Mouse (Mus musculus): ENCODE measurements around the gene Epb41.

Gene Epb41

GRCm38 (mm10) chr4:132074077-132074932, 816 bp downstream of the Epb41 start, which contains the start of gene Gm10300:
Gene Gm10300, plus strand, starts transcription at chr4:132074697.
- peak; percentile 30 for DNase-seq (ENCODE audit: low read depth, low spot score)

GRCm38 (mm10) chr4:132072946-132073345, 2.2 kb downstream of the Epb41 start:
- DNase-seq (ENCODE audit: low read depth, low spot score) = no peak

- DNase-seq (ENCODE audit: low read depth, low spot score) = no peak
Measured at GRCm38 (mm10) chr4:132072156-132072555, 3.0 kb downstream of the Epb41 start.

- no peak for DNase-seq (ENCODE audit: low read depth, low spot score)
Measured at GRCm38 (mm10) chr4:132071674-132072073, 3.4 kb downstream of the Epb41 start.

- no peak for DNase-seq (ENCODE audit: low read depth, low spot score)
Measured at GRCm38 (mm10) chr4:132067938-132068235, 7.2 kb downstream of the Epb41 start.

GRCm38 (mm10) chr4:132067112-132067937, 7.8 kb downstream of the Epb41 start:
- DNase-seq (ENCODE audit: low read depth, low spot score) = no peak

- no peak for DNase-seq (ENCODE audit: low read depth, low spot score)
Measured at GRCm38 (mm10) chr4:132066101-132066773, 8.9 kb downstream of the Epb41 start.

GRCm38 (mm10) chr4:132065578-132065977, 9.5 kb downstream of the Epb41 start:
- no peak for DNase-seq (ENCODE audit: low read depth, low spot score)

GRCm38 (mm10) chr4:132064550-132064949, 10.6 kb downstream of the Epb41 start:
- DNase-seq (ENCODE audit: low read depth, low spot score) = no peak

- no peak for DNase-seq (ENCODE audit: low read depth, low spot score)
Measured at GRCm38 (mm10) chr4:132062934-132063884, 11.9 kb downstream of the Epb41 start.

GRCm38 (mm10) chr4:132062289-132062688, 12.8 kb downstream of the Epb41 start:
- DNase-seq (ENCODE audit: low read depth, low spot score) = no peak

- DNase-seq (ENCODE audit: low read depth, low spot score) = no peak
Measured at GRCm38 (mm10) chr4:132060040-132060832, 14.9 kb downstream of the Epb41 start.

GRCm38 (mm10) chr4:132059541-132059940, 15.6 kb downstream of the Epb41 start:
- DNase-seq (ENCODE audit: low read depth, low spot score) = no peak

- no peak for DNase-seq (ENCODE audit: low read depth, low spot score)
Measured at GRCm38 (mm10) chr4:132057311-132057710, 17.8 kb downstream of the Epb41 start.

GRCm38 (mm10) chr4:132051321-132052275, 23.5 kb downstream of the Epb41 start:
- peak; percentile 66 for DNase-seq (ENCODE audit: low read depth, low spot score)

- no peak for DNase-seq (ENCODE audit: low read depth, low spot score)
Measured at GRCm38 (mm10) chr4:132049549-132050200, 25.4 kb downstream of the Epb41 start.

- DNase-seq (ENCODE audit: low read depth, low spot score) = peak; percentile 98
Measured at GRCm38 (mm10) chr4:132048995-132049404, 26.1 kb downstream of the Epb41 start.

Measured in mesoderm, embryonic 11.5 days (tissue).